Mouse (Mus musculus) neural tube, embryonic 11.5 days (tissue): ENCODE results near the gene Scube2. TPM values are rescaled to one million over a fixed set of nuclear protein-coding genes. Genes with fewer than 3 reads are reported as not detected.

Experiments
- ATAC-seq: fragments of 200-750 bp; cut with Nextera tagmentation; 2 replicates; pipeline ENCODE4 v1.8.0; 2017; ENCODE audit warnings: moderate number of reproducible peaks, mild to moderate bottlenecking, moderate TSS enrichment, moderate library complexity; ENCODE audit not compliant: insufficient read depth, low FRiP score, low TSS enrichment
- DNase-seq: peaks from one replicate; pipeline ENCODE4 v3.0.0-alpha.2; 2015; ENCODE audit warnings: low spot score
- H3K27ac ChIP-seq: fragments of 300-500 bp; sonication (generic); 2 replicates; pipeline ENCODE4 v1.5.1; 2014; ENCODE audit warnings: low read depth, mild to moderate bottlenecking, low read length
- H3K27me3 ChIP-seq: fragments of 300-500 bp; sonication (generic); 2 replicates; pipeline ENCODE4 v1.6.1; 2014; ENCODE audit warnings: mild to moderate bottlenecking, low read length, mixed read lengths; ENCODE audit not compliant: control insufficient read depth, insufficient read depth
- H3K36me3 ChIP-seq: fragments of 300-500 bp; sonication (generic); 2 replicates; pipeline ENCODE4 v1.6.1; 2014; ENCODE audit warnings: mild to moderate bottlenecking, low read length, moderate library complexity, mixed read lengths; ENCODE audit not compliant: control insufficient read depth, insufficient read depth
- H3K4me1 ChIP-seq: fragments of 300-500 bp; sonication (generic); 2 replicates; pipeline ENCODE4 v1.6.1; 2014; ENCODE audit warnings: low read length, mixed read lengths; ENCODE audit not compliant: control insufficient read depth, insufficient read depth
- H3K4me2 ChIP-seq: fragments of 300-500 bp; sonication (generic); 2 replicates; pipeline ENCODE4 v1.6.1; 2014; ENCODE audit warnings: low read depth, mild to moderate bottlenecking, moderate library complexity
- H3K4me3 ChIP-seq: fragments of 300-500 bp; sonication (generic); 2 replicates; pipeline ENCODE4 v1.5.1; 2014; ENCODE audit warnings: low read depth, low read length
- H3K9ac ChIP-seq: fragments of 300-500 bp; sonication (generic); 2 replicates; pipeline ENCODE4 v1.6.1; 2014; ENCODE audit warnings: mild to moderate bottlenecking, low read length
- H3K9me3 ChIP-seq: fragments of 300-500 bp; sonication (generic); 2 replicates; pipeline ENCODE4 v1.6.1; 2016; ENCODE audit warnings: low read length; ENCODE audit not compliant: control insufficient read depth
- WGBS: fragments of 180-500 bp; shearing (Covaris S2); extraction: QIAGEN DNeasy Blood & Tissue Kit; methylation state at CpG from one replicate; pipeline ENCODE4 v1.1.7; 2014; 5-methylcytosine and 5-hydroxymethylcytosine counted together
- polyA plus RNA-seq: library from polyadenylated mRNA; unstranded; fragments of >200 nt; fragmentation: Nextera tagmentation; extraction: Ambion mirVana; gene quantifications from 2 replicates; pipeline ENCODE4 v1.2.1, GENCODE M21; 2014

The Scube2 gene
- polyA plus RNA-seq, 1 experiment from 2014 or later, result 19.4 TPM

DNA sequence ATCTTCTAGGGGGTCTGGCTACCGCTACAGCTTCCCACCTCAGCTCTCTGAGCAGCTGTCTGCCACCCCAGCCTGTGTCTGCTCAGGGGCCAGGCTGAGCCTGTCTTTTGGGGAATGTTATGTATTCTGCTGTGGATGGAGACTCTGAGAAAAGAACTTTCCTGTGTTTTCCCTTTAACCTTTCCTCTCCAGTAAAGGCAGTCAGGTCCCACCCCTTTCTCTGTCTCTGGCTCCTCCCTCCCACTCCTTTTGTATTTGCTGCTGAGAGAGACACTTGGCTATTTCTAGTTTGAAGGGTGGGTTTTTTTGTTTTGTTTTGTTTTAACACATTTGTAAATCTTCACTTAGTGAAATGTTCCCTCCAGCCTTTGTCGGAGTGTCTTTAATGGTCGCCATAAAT, 1.2 kb upstream of the Scube2 start:
- ATAC-seq, result peak; percentile 62
- H3K36me3 ChIP-seq, result no peaks in the 10 kb centered on the region
- peak overlapping the region; percentile 72; the same call in 1 of the 2 replicates for H3K27ac ChIP-seq
- H3K4me1 ChIP-seq, result peaks cover 26% of the 10 kb centered on the region
- 34% methylated on average over 3 of the region's 3 CpGs for WGBS
- DNase-seq, result peak; percentile 45
- no peak overlapping the region for H3K4me2 ChIP-seq
- peaks cover 3% of the 10 kb centered on the region; the same call in 1 of the 2 replicates for H3K27me3 ChIP-seq
- no peak overlapping the region for H3K4me3 ChIP-seq
- H3K9ac ChIP-seq, result no peak overlapping the region
- no peaks in the 10 kb centered on the region for H3K9me3 ChIP-seq

DNA sequence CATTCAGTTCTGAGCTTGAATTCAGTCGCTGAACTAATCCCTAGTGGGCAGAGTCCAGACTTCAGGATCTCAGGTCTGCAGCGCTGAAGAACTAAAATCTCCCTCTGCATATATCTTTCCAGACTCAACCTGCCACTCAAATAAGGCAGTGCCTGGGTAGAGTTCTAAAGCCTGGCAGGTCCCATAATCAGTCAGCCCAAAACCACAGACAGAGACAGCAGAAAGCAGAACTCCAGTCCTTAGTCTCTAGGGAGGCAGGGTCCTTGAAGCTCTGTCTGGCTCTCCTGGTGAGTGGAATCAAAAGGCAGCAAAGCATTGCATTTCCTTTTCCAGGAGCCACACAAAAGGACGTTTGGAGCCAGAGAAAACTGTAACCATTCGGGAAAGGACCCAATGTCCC, 1.9 kb downstream of the Scube2 start:
- H3K27ac ChIP-seq, result no peak overlapping the region
- no peaks in the 10 kb centered on the region for H3K9me3 ChIP-seq
- H3K4me1 ChIP-seq, result peaks cover 26% of the 10 kb centered on the region
- H3K9ac ChIP-seq, result peak overlapping the region; percentile 29; the same call in 1 of the 2 replicates
- 17% methylated on average over 4 of the region's 4 CpGs for WGBS
- no peaks in the 10 kb centered on the region for H3K36me3 ChIP-seq
- peak overlapping the region; percentile 91 for H3K4me2 ChIP-seq
- H3K4me3 ChIP-seq, result peak overlapping the region; percentile 70
- DNase-seq (no peak), ATAC-seq (no peak)
- peaks cover 3% of the 10 kb centered on the region; the same call in 1 of the 2 replicates for H3K27me3 ChIP-seq

DNA sequence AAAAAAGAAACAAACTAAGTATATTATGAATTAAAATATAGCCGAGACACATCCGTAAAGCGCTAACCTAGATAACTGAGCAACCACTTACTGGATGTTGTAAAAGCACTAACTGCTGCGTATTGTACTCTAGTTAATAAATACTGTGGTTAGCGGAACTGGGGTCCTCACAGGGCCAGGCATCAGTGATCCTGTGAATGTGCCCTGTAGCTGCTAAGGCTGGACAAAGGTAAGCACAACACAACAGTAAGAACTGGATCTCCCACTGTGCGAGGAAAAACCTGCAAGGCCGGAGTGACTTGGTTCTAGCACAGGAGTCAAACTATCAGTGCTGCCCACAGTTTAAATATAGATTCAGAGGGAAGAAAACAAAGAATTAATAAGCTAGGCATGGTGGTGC, 5.3 kb downstream of the Scube2 start:
- WGBS, result 81% methylated on average over 7 of the region's 7 CpGs
- no peak for DNase-seq
- Histone ChIP-seq H3K27me3 (peaks cover 3% of the 10 kb centered on the region; the same call in 1 of the 2 replicates), H3K36me3 (no peaks in the 10 kb centered on the region), H3K9me3 (no peaks in the 10 kb centered on the region), H3K4me3 (no peak overlapping the region), H3K4me2 (no peak overlapping the region), H3K4me1 (peaks cover 8% of the 10 kb centered on the region), H3K27ac (no peak overlapping the region), H3K9ac (no peak overlapping the region)
- no peak for ATAC-seq

DNA sequence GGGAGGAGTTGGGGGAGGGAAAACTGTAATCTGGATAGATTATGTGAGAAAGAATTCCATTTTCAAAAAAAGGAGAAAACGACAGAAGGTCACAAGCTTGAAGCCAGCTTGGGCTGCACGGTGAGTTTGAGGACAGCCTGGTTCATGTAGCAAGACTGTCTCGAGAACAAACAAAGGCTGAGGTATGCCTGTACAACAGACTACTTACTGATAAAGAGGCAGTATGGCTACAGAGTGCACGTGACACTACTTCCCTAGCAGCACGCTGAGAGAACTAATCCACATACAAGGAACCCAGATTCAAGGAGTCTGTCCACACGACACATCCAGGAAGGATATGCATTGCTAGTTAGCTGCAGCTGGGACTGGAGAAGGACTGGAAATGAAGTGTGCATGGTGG, 6.1 kb downstream of the Scube2 start:
- H3K36me3 ChIP-seq, result no peaks in the 10 kb centered on the region
- no peaks in the 10 kb centered on the region for H3K9me3 ChIP-seq
- H3K4me3 ChIP-seq, result no peak overlapping the region
- H3K9ac ChIP-seq, result no peak overlapping the region
- no peak for ATAC-seq
- WGBS, result 80% methylated on average over 6 of the region's 6 CpGs
- no peak for DNase-seq
- peaks cover 1% of the 10 kb centered on the region; the same call in 1 of the 2 replicates for H3K27me3 ChIP-seq
- no peak overlapping the region for H3K27ac ChIP-seq
- H3K4me1 ChIP-seq, result peaks cover 3% of the 10 kb centered on the region; the same call in 1 of the 2 replicates
- H3K4me2 ChIP-seq, result no peak overlapping the region

DNA sequence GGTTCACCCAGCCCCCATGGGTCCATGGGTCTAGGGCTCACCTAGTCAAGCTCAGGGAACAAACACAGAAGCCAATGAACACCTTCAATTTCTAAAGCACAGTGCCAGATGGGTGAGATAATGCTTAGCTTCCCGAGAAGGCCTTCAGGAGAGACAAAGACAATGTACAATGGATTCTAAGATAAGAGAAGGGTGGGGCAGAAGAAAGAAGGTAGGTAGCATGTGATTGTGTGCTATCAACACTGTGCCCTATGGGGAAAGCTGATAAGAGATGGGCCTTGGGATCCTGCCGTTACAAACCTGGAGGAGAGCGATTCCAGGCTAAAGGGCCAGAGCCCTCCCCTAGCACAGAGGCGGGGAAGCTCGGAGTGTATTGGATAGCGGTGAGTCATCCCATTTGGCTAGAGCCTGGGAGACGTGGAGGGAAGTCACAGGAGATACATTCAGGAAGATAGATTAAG, 12.7 kb downstream of the Scube2 start:
- Histone ChIP-seq H3K9me3 (no peaks in the 10 kb centered on the region), H3K4me1 (peaks cover 19% of the 10 kb centered on the region), H3K36me3 (no peaks in the 10 kb centered on the region), H3K27ac (no peak overlapping the region), H3K4me3 (no peak overlapping the region), H3K27me3 (no peaks in the 10 kb centered on the region), H3K4me2 (no peak overlapping the region), H3K9ac (no peak overlapping the region)
- ATAC-seq, result no peak
- DNase-seq, result no peak
- WGBS, result 60% methylated on average over 7 of the region's 7 CpGs

DNA sequence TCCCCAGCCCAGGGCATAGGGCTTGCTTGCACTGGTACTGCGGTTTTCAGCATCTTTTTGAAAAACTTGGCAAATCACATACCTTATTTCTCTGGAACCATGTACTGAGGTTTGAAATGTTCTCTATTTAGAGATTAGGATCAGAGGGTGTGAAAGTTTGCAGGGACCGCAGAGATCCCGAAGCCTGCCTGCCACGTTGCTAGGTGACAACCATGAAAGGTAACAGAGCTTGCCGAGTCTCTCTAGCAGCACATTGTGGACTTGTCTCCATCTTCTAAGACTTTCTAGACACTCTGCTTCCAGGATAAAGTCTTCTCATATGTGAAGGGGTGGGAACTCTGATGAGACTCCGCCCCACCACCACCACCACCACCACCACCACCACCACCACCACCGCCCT, 13.5 kb downstream of the Scube2 start:
- ATAC-seq (no peak), DNase-seq (no peak)
- no peak overlapping the region for H3K27ac ChIP-seq

DNA sequence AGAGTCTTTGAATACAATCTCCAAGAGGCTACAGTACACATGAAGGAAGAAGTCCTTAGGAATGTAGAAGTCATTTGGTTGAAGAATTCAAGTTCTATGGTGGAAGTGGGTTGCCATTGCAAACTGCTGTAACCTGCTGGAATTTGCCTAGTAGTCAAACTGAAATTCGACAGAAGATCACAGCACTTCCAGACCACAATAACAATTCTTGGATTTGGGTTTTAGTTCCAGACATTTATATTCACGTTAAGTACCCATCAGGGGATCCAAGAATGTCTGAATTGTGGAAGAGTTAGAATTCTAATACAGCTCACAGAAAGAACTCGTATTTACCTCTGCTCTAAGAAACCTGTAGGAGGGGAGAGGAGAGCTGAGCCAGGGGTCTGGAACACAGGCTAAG, 14.9 kb downstream of the Scube2 start:
- Histone ChIP-seq H3K27ac (peak overlapping the region; percentile 23; the same call in 1 of the 2 replicates), H3K4me3 (no peak overlapping the region), H3K9ac (no peak overlapping the region), H3K4me2 (no peak overlapping the region), H3K27me3 (no peaks in the 10 kb centered on the region), H3K9me3 (no peaks in the 10 kb centered on the region), H3K36me3 (no peaks in the 10 kb centered on the region), H3K4me1 (peaks cover 19% of the 10 kb centered on the region)
- ATAC-seq (no peak), DNase-seq (no peak)
- WGBS, result 57% methylated on average over 3 of the region's 3 CpGs

More for the DNA sequence above, 13.5 kb downstream of the Scube2 start:
- Histone ChIP-seq H3K4me3 (no peak overlapping the region), H3K4me2 (no peak overlapping the region), H3K9me3 (no peaks in the 10 kb centered on the region), H3K27me3 (no peaks in the 10 kb centered on the region), H3K9ac (no peak overlapping the region), H3K36me3 (no peaks in the 10 kb centered on the region), H3K4me1 (peaks cover 19% of the 10 kb centered on the region)
- 89% methylated on average over 7 of the region's 7 CpGs for WGBS

DNA sequence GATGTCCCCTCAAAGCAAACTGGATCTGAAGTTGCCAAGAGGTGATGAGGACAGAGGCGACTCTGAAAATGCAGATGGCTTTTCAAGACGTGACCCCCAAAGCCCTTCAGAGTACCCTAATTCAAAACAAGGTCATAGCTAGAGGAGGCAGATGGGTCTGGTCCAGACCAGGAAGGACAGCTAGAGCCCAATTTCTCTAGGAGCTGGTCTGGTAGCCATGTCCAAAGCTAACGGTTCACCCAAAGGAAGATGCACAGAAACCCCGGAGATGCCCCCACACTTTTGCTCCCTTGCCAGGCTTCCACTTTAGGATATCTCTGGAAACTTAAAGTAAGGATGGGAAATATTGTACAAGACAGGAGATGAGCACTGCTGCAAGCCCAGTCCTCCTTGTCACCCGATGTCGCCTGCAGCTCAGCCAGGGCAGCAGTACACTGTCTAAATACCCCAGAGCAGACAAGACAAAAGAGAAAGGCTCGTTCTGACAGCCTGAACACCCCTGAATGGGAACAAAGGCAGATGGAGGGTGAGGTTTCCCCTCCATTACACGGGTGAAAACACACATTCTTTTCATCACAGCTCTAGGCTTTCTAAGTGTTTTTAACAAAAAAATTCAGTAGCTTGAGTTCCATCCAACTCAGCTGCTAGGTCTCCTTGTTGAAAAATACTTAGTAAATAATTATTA, 15.6 kb downstream of the Scube2 start:
- H3K27me3 ChIP-seq, result no peaks in the 10 kb centered on the region
- peak; percentile 27 for DNase-seq
- H3K36me3 ChIP-seq, result no peaks in the 10 kb centered on the region
- no peaks in the 10 kb centered on the region for H3K9me3 ChIP-seq
- 0 out of 2 replicates have a peak overlapping the region, but pooled peaks have one; percentile 18 for H3K9ac ChIP-seq
- 47% methylated on average over 8 of the region's 8 CpGs for WGBS
- no peak overlapping the region for H3K4me2 ChIP-seq
- ATAC-seq, result peak; percentile 81; the same call in 1 of the 2 replicates
- H3K27ac ChIP-seq, result peak overlapping the region; percentile 49; the same call in 1 of the 2 replicates
- no peak overlapping the region for H3K4me3 ChIP-seq
- H3K4me1 ChIP-seq, result peaks cover 19% of the 10 kb centered on the region
